Comparison of ENCODE assay signal across 14 mouse cellular contexts in the genomic region with DNA sequence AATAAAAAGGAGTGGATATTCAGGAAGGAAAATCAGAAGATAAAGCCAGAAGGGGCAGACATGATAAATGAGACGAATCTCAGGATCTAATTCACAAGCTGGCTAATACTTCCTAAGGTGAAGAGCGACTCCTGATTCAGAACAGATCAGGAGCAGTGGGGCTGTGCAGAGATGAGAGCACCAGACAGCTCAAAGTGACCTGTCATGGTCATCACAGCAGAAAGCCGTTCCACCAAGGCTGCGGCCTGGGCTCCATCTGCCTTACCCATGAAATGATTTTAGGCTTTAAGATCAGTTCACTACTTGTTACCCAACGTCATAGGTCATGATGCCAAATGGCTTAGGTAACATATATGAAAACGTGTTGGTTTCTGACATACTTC.
A peak's percentile ranks its signal among the peaks of the same experiment; 100 is the strongest.
DNase-seq lines count a peak whose midpoint lies in the region; ATAC-seq and TF ChIP-seq lines count a peak whose summit lies in the region.
"Had no signal": no experiment of that assay in that cellular context is flagged by ENCODE, and none has a peak within 500 bp of the region (broad histone marks: within the 10 kb centered on the region; RNA-seq: fewer than 3 reads in every experiment).

No protein-coding gene starts in this region.

- H3K36me3 ChIP-seq in forebrain, embryonic 16.5 days (ENCODE audit: control insufficient read depth, insufficient read depth), result no peaks in the 10 kb centered on the region
- no peaks in the 10 kb centered on the region for H3K36me3 ChIP-seq in forebrain, embryonic 12.5 days (replicated peaks)
- no peaks in the 10 kb centered on the region for H3K36me3 ChIP-seq in hindbrain, postnatal 0 days (ENCODE audit: insufficient read depth, low read length)
- no peaks in the 10 kb centered on the region for H3K36me3 ChIP-seq in hindbrain, embryonic 13.5 days
- H3K36me3 ChIP-seq in neural tube, embryonic 13.5 days, result no peaks in the 10 kb centered on the region
- H3K36me3 ChIP-seq: embryonic facial prominence, embryonic 13.5 days; G1E; heart, embryonic 12.5 days had no signal

- no peak overlapping the region for H3K4me3 ChIP-seq in forebrain, embryonic 16.5 days (replicated peaks; ENCODE audit: low read length)
- no peak overlapping the region for H3K4me3 ChIP-seq in forebrain, embryonic 12.5 days (replicated peaks)
- H3K4me3 ChIP-seq in hindbrain, postnatal 0 days (ENCODE audit: low read length), result no peak overlapping the region
- no peak overlapping the region for H3K4me3 ChIP-seq in hindbrain, embryonic 13.5 days
- no peak overlapping the region for H3K4me3 ChIP-seq in neural tube, embryonic 13.5 days
- H3K4me3 ChIP-seq: embryonic facial prominence, embryonic 13.5 days; heart, embryonic 12.5 days had no signal

- no peak for TF ChIP-seq CTCF in hindbrain, postnatal 0 days (IDR thresholded peaks at IDR 0.05; ENCODE audit: low read depth)

- ATAC-seq in forebrain, embryonic 16.5 days, result 0 out of 2 replicates have a peak, but pooled peaks have one; percentile 14
- ATAC-seq in forebrain, embryonic 12.5 days (ENCODE audit: low FRiP score), result no peak
- ATAC-seq in hindbrain, postnatal 0 days, result peak; percentile 73; the same call in 1 of the 2 replicates
- no peak for ATAC-seq in hindbrain, embryonic 13.5 days (ENCODE audit: low FRiP score)
- ATAC-seq in neural tube, embryonic 13.5 days (ENCODE audit: low read depth), result 0 out of 2 replicates have a peak, but pooled peaks have one; percentile 50
- ATAC-seq: intestine, postnatal 0 days had no signal

- peaks cover 12% of the 10 kb centered on the region for H3K4me1 ChIP-seq in forebrain, embryonic 16.5 days (replicated peaks; ENCODE audit: control insufficient read depth, insufficient read depth, low read length)
- H3K4me1 ChIP-seq in forebrain, embryonic 12.5 days, result no peaks in the 10 kb centered on the region; the same call in 1 of the 2 replicates
- H3K4me1 ChIP-seq in hindbrain, postnatal 0 days (ENCODE audit: insufficient read depth, low read length), result peaks cover 8% of the 10 kb centered on the region; the same call in 1 of the 2 replicates
- peaks cover 20% of the 10 kb centered on the region for H3K4me1 ChIP-seq in hindbrain, embryonic 13.5 days (replicated peaks)
- H3K4me1 ChIP-seq in neural tube, embryonic 13.5 days (replicated peaks), result peaks cover 17% of the 10 kb centered on the region

- no peak overlapping the region for H3K4me2 ChIP-seq in forebrain, embryonic 16.5 days (ENCODE audit: low read length)
- H3K4me2 ChIP-seq in forebrain, embryonic 12.5 days, result no peak overlapping the region
- no peak overlapping the region for H3K4me2 ChIP-seq in hindbrain, postnatal 0 days (ENCODE audit: low read depth, low read length)
- H3K4me2 ChIP-seq in hindbrain, embryonic 13.5 days, result no peak overlapping the region
- no peak overlapping the region for H3K4me2 ChIP-seq in neural tube, embryonic 13.5 days
- H3K4me2 ChIP-seq: embryonic facial prominence, embryonic 13.5 days; heart, embryonic 12.5 days had no signal

- H3K9ac ChIP-seq in forebrain, embryonic 16.5 days (replicated peaks; ENCODE audit: low read depth, low read length), result no peak overlapping the region
- H3K9ac ChIP-seq in forebrain, embryonic 12.5 days, result no peak overlapping the region
- no peak overlapping the region for H3K9ac ChIP-seq in hindbrain, postnatal 0 days (replicated peaks; ENCODE audit: low read length)
- no peak overlapping the region for H3K9ac ChIP-seq in hindbrain, embryonic 13.5 days
- no peak overlapping the region for H3K9ac ChIP-seq in neural tube, embryonic 13.5 days
- H3K9ac ChIP-seq: embryonic facial prominence, embryonic 13.5 days; heart, embryonic 12.5 days had no signal

- H3K27me3 ChIP-seq in forebrain, embryonic 16.5 days (replicated peaks; ENCODE audit: control insufficient read depth, insufficient read depth, low read length), result no peaks in the 10 kb centered on the region
- H3K27me3 ChIP-seq in forebrain, embryonic 12.5 days, result no peaks in the 10 kb centered on the region
- no peaks in the 10 kb centered on the region for H3K27me3 ChIP-seq in hindbrain, postnatal 0 days (ENCODE audit: insufficient read depth, low read length)
- no peaks in the 10 kb centered on the region for H3K27me3 ChIP-seq in hindbrain, embryonic 13.5 days
- no peaks in the 10 kb centered on the region for H3K27me3 ChIP-seq in neural tube, embryonic 13.5 days
- H3K27me3 ChIP-seq: embryonic facial prominence, embryonic 13.5 days; heart, embryonic 12.5 days had no signal

- H3K9me3 ChIP-seq in forebrain, embryonic 16.5 days (ENCODE audit: control insufficient read depth, low read length), result no peaks in the 10 kb centered on the region
- no peaks in the 10 kb centered on the region for H3K9me3 ChIP-seq in forebrain, embryonic 12.5 days
- no peaks in the 10 kb centered on the region for H3K9me3 ChIP-seq in hindbrain, postnatal 0 days (ENCODE audit: low read length)
- H3K9me3 ChIP-seq in hindbrain, embryonic 13.5 days, result no peaks in the 10 kb centered on the region
- no peaks in the 10 kb centered on the region for H3K9me3 ChIP-seq in neural tube, embryonic 13.5 days
- H3K9me3 ChIP-seq: embryonic facial prominence, embryonic 13.5 days; heart, embryonic 12.5 days had no signal

- 56% methylated on average over 6 of the region's 6 CpGs for WGBS in forebrain, embryonic 16.5 days
- WGBS in forebrain, embryonic 12.5 days, result 81% methylated on average over 6 of the region's 6 CpGs
- 62% methylated on average over 6 of the region's 6 CpGs for WGBS in hindbrain, postnatal 0 days
- 72% methylated on average over 6 of the region's 6 CpGs for WGBS in hindbrain, embryonic 13.5 days
- WGBS in neural tube, embryonic 13.5 days, result 82% methylated on average over 6 of the region's 6 CpGs

- DNase-seq in cerebellum, postnatal 10 days, result peak; percentile 47 to 57
- no peak for DNase-seq in cerebellum, adult 9-10 months
- DNase-seq in hindbrain, postnatal 0 days (ENCODE audit: low spot score), result no peak
- DNase-seq in neural tube, embryonic 10.5 days (ENCODE audit: extremely low spot score, low spot score), result no peak
- DNase-seq: B cell, adult 2 months; heart, adult 18-20 months had no signal

- H3K27ac ChIP-seq in forebrain, embryonic 16.5 days (ENCODE audit: low read length), result 0 out of 2 replicates have a peak overlapping the region, but pooled peaks have one; percentile 25
- no peak overlapping the region for H3K27ac ChIP-seq in forebrain, embryonic 12.5 days
- H3K27ac ChIP-seq in hindbrain, postnatal 0 days, result 0 out of 2 replicates have a peak overlapping the region, but pooled peaks have one; percentile 11
- no peak overlapping the region for H3K27ac ChIP-seq in hindbrain, embryonic 13.5 days
- peak overlapping the region; percentile 46; the same call in 1 of the 2 replicates for H3K27ac ChIP-seq in neural tube, embryonic 13.5 days (replicated peaks)
- H3K27ac ChIP-seq: embryonic facial prominence, embryonic 13.5 days had no signal

Comparison
In these comparisons a context has a peak if more than half of its experiments do, and no peak if none do; other contexts are left out.
1. DNase-seq: peak in cerebellum, postnatal 10 days (2 of 2); none in cerebellum, adult 9-10 months (single experiment), hindbrain, postnatal 0 days (single experiment) and neural tube, embryonic 10.5 days (single experiment).
2. ATAC-seq: peak in forebrain, embryonic 16.5 days (single experiment), hindbrain, postnatal 0 days (single experiment) and neural tube, embryonic 13.5 days (single experiment); none in forebrain, embryonic 12.5 days (single experiment) and hindbrain, embryonic 13.5 days (single experiment).
3. H3K27ac ChIP-seq: peak in forebrain, embryonic 16.5 days (single experiment), hindbrain, postnatal 0 days (single experiment) and neural tube, embryonic 13.5 days (single experiment); none in forebrain, embryonic 12.5 days (single experiment) and hindbrain, embryonic 13.5 days (single experiment).